Mouse (Mus musculus) limb, embryonic 14.5 days (tissue): ENCODE data around the gene Fam76b. TPM values are rescaled to one million over a fixed set of nuclear protein-coding genes. Genes with fewer than 3 reads are reported as not detected.

Experiments used
- ATAC-seq: fragments of 200-750 bp; cut with Nextera tagmentation; 2 replicates; pipeline ENCODE4 v1.8.0; 2017; ENCODE audit warnings: low read depth, moderate number of reproducible peaks, moderate TSS enrichment; ENCODE audit not compliant: low FRiP score
- DNase-seq: peaks from one replicate; pipeline ENCODE4 v3.0.0-alpha.2; 2015; ENCODE audit warnings: low spot score
- H3K27ac ChIP-seq: fragments of 300-500 bp; sonication (generic); replicated peaks from 2 replicates; pipeline ENCODE4 v1.5.1; 2014; ENCODE audit warnings: low read depth, mild to moderate bottlenecking, low read length, moderate library complexity, mixed read lengths
- H3K27me3 ChIP-seq: fragments of 300-500 bp; sonication (generic); 2 replicates; pipeline ENCODE4 v1.6.1; 2014; ENCODE audit warnings: low read length, mixed read lengths; ENCODE audit not compliant: control insufficient read depth, insufficient read depth
- H3K36me3 ChIP-seq: fragments of 300-500 bp; sonication (generic); 2 replicates; pipeline ENCODE4 v1.6.1; 2014; ENCODE audit warnings: mild to moderate bottlenecking, low read length, moderate library complexity, mixed read lengths; ENCODE audit not compliant: control insufficient read depth, insufficient read depth
- H3K4me1 ChIP-seq: fragments of 300-500 bp; sonication (generic); 2 replicates; pipeline ENCODE4 v1.6.1; 2014; ENCODE audit warnings: antibody characterized with exemption, low read length, mixed read lengths; ENCODE audit not compliant: control insufficient read depth, insufficient read depth
- H3K4me2 ChIP-seq: fragments of 300-500 bp; sonication (generic); replicated peaks from 2 replicates; pipeline ENCODE4 v1.6.1; 2014; ENCODE audit warnings: low read depth, mild to moderate bottlenecking, low read length, moderate library complexity; ENCODE audit not compliant: severe bottlenecking
- H3K4me3 ChIP-seq: fragments of 300-500 bp; sonication (generic); replicated peaks from 2 replicates; pipeline ENCODE4 v1.5.1; 2014; ENCODE audit warnings: low read length
- H3K9ac ChIP-seq: fragments of 300-500 bp; sonication (generic); 2 replicates; pipeline ENCODE4 v1.6.1; 2014; ENCODE audit warnings: mild to moderate bottlenecking, low read depth, low read length, moderate library complexity; ENCODE audit not compliant: severe bottlenecking
- H3K9me3 ChIP-seq: fragments of 300-500 bp; sonication (generic); 2 replicates; pipeline ENCODE4 v1.6.1; 2016; ENCODE audit warnings: low read length; ENCODE audit not compliant: control insufficient read depth
- POLR2A ChIP-seq: fragments of 200-500 bp; IDR thresholded peaks from 2 replicates; pipeline ENCODE4 v1.8.0; 2012; ENCODE audit warnings: inconsistent platforms, mild to moderate bottlenecking, moderate library complexity, borderline replicate concordance; ENCODE audit not compliant: insufficient read depth, insufficient read length; ENCODE audit errors: extremely low read depth
- WGBS: fragments of 180-500 bp; shearing (Covaris S2); extraction: QIAGEN DNeasy Blood & Tissue Kit; methylation state at CpG from one replicate; pipeline ENCODE4 v1.1.7; 2014; 5-methylcytosine and 5-hydroxymethylcytosine counted together
- polyA plus RNA-seq, 2 experiments: library from polyadenylated mRNA; depleted of rRNA in 1 of 2; stranded (reverse) in 1 of 2; unstranded in 1 of 2; fragments of >200 nt; fragmentation: Nextera tagmentation in 1 of 2; extraction: Ambion mirVana in 1 of 2; gene quantifications; 2 replicates each; pipeline versions ENCODE4 v1.2.1 to v1.2.3; 2012 to 2014

Gene Fam76b
- polyA plus RNA-seq, 2 experiments = 24.2 to 34.6 TPM

DNA sequence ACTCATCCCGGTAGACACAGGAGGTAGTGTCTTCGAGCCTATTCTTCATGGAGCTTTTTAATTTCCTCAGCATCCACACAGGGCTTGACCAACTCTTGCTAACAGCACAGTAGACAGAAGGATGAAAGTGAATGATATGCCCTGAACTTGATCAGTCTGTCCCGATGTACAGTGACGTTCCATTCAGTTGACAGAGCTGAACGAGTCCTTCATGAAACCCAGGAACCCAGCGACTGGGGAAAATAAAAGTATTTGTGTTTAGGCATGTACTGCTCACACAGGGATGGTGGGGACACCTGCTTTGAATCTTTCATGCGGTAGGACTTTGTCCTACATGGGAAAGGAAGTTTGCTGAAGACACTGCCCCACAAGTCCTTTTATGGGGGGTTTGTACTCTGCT is 67.4 kb downstream of the Fam76b start:
- H3K36me3 ChIP-seq = no peaks in the 10 kb centered on the region
- DNase-seq (no peak), ATAC-seq (no peak)
- no peaks in the 10 kb centered on the region for H3K27me3 ChIP-seq
- WGBS = 82% methylated on average over 7 of the region's 7 CpGs
- no peak for TF ChIP-seq POLR2A
- H3K4me2 ChIP-seq = no peak overlapping the region
- H3K4me3 ChIP-seq = no peak overlapping the region
- no peak overlapping the region for H3K27ac ChIP-seq
- peaks cover 4% of the 10 kb centered on the region; the same call in 1 of the 2 replicates for H3K9me3 ChIP-seq
- no peak overlapping the region for H3K9ac ChIP-seq
- 0 out of 2 replicates have a peak, but pooled peaks cover 4% of the 10 kb centered on the region for H3K4me1 ChIP-seq

DNA sequence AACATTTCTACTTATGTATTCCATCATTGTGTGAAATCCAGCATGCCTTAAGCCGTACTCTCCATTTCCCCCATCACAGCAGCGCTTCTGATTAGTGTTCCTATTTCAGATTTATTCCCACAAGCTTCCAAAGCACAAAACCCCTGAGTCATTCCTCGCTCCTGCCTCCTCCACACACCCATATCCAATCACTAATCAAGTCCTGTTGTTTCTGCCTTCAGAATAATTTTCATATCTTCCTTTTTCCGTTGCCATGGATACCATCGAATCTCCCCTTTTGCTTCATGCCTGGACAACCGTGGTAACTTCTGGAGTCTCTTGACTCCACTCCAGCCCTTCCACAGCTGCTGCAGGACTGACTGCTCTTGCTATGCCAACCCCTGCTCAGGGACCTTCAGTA is 68.5 kb downstream of the Fam76b start:
- ATAC-seq = no peak
- TF ChIP-seq POLR2A = no peak
- H3K4me2 ChIP-seq = no peak overlapping the region
- 70% methylated on average over 6 of the region's 6 CpGs for WGBS
- H3K27me3 ChIP-seq = no peaks in the 10 kb centered on the region
- 0 out of 2 replicates have a peak, but pooled peaks cover 4% of the 10 kb centered on the region for H3K4me1 ChIP-seq
- no peak for DNase-seq
- H3K4me3 ChIP-seq = no peak overlapping the region
- H3K9ac ChIP-seq = no peak overlapping the region
- H3K9me3 ChIP-seq = peaks cover 4% of the 10 kb centered on the region; the same call in 1 of the 2 replicates
- no peaks in the 10 kb centered on the region for H3K36me3 ChIP-seq
- no peak overlapping the region for H3K27ac ChIP-seq

DNA sequence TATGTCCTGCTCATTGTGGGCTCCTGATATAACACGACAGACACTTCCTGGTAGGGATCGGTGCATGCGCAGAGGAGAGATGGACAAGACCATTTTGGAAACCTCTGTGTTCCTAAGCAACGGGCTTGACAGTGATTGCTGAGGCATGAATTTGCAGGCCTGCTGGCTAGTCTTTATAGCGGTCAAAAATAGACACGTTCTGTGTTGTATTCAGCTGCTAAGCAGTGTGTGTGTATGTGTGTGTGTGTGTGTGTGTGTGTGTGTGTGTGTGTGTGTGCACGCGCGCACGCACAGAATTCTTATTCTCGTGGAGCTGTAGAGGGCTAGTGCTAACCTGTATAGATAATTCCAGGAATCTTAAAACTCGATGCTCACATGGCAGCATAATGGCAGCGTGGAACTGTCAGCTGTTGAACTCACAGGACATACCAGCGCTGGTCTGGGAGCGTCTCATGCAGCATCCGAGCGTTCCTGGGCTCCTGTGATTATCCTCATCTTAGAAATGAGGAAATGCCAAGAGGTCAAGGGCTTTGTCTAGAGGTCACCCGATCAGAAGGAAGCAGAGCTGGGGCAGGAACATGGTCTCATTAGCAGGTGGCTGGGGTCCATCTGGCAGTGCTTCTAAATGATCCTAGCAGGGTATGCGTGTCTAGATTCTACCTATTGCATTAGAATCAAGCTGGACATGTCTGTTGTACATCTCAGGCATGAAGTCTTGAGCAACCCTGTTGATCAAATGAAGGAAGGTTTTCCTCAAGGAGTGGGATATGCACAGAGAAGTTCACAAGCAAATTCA is 71.2 kb downstream of the Fam76b start:
- H3K4me2 ChIP-seq = no peak overlapping the region
- H3K9ac ChIP-seq = no peak overlapping the region
- H3K4me3 ChIP-seq = no peak overlapping the region
- H3K9me3 ChIP-seq = no peaks in the 10 kb centered on the region
- ATAC-seq = no peak
- no peak for TF ChIP-seq POLR2A
- no peaks in the 10 kb centered on the region for H3K36me3 ChIP-seq
- 76% methylated on average over 19 of the region's 19 CpGs for WGBS
- H3K4me1 ChIP-seq = no peaks in the 10 kb centered on the region
- DNase-seq = no peak
- H3K27me3 ChIP-seq = no peaks in the 10 kb centered on the region
- no peak overlapping the region for H3K27ac ChIP-seq

DNA sequence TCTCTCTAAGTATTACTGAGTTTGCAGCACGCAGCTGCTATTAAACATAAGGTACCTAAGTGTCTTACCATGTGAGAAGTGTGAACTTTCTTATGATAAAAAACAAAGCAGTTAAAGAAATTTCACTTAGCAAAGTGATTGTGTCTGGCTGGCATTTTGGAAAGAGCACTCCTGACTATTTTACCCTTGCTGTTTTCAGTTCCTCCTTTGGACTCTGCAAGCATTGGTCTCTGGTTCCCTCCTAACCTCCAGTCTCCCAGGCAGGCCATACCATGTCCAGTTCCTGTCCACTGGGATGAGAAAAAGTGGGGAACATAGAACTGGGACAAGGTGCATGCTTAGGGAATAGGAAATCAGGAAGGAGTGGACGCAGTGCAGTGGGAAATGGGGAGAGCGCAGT is 74.5 kb downstream of the Fam76b start:
- no peaks in the 10 kb centered on the region for H3K4me1 ChIP-seq
- no peak overlapping the region for H3K4me2 ChIP-seq
- no peak for TF ChIP-seq POLR2A
- WGBS = 97% methylated on average over 3 of the region's 3 CpGs
- no peaks in the 10 kb centered on the region for H3K9me3 ChIP-seq
- no peak overlapping the region for H3K9ac ChIP-seq
- H3K4me3 ChIP-seq = no peak overlapping the region
- DNase-seq = no peak
- ATAC-seq = no peak
- H3K36me3 ChIP-seq = no peaks in the 10 kb centered on the region
- no peak overlapping the region for H3K27ac ChIP-seq
- H3K27me3 ChIP-seq = no peaks in the 10 kb centered on the region

DNA sequence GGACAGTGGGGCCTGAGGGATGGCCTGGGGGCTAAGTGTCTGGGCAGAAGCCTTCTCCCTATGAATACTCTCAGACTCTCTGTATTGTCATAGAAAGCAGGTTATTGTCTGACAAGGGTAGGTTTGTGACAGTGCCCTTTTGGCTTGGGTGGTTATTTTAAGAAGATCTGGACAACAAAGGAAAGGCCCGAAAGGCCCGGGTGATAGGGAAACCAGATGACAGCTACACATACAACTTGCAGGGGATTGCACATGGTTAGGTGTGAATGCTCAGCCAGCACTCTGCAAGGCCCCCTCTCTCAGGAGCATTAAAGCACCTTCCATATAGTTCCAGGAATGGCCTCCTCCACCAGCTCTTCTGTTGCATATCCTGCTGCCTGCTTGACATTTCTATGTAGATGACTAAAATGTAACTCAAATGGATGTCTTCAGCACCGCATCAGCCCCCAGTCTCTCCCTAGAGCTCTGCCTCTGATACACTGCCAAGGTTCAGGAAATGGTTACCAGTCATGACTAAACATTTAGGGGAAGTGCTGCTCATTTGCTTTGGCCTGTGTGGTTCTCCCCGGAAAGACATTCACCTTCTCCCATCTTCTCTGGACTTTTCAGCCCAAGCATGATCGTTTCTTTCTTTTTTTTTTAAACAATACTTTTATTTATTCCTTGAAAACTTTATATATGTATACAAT is 76.7 kb downstream of the Fam76b start:
- Histone ChIP-seq H3K27ac (no peak overlapping the region), H3K9ac (no peak overlapping the region), H3K9me3 (no peaks in the 10 kb centered on the region), H3K4me1 (no peaks in the 10 kb centered on the region), H3K36me3 (no peaks in the 10 kb centered on the region), H3K4me2 (no peak overlapping the region), H3K4me3 (no peak overlapping the region), H3K27me3 (no peaks in the 10 kb centered on the region)
- no peak for TF ChIP-seq POLR2A
- WGBS = 88% methylated on average over 5 of the region's 5 CpGs
- DNase-seq (no peak), ATAC-seq (no peak)

Other genes starting within 250 kb of the Fam76b start
- 25.6 and 27.3 TPM in 2 replicates for gene Mtmr2, start 79.3 kb upstream of the Fam76b start, polyA plus RNA-seq (2012; rRNA removed)
- 74.0 and 77.4 TPM in 2 replicates for gene Mtmr2, start 79.3 kb upstream of the Fam76b start, polyA plus RNA-seq (2014; fragmentation: Nextera tagmentation; extraction: Ambion mirVana)
- gene Cep57, start 609 bp upstream of the Fam76b start, polyA plus RNA-seq (2012; rRNA removed) = 42.2 and 53.1 TPM in 2 replicates
- gene Cep57, start 609 bp upstream of the Fam76b start, polyA plus RNA-seq (2014; fragmentation: Nextera tagmentation; extraction: Ambion mirVana) = 46.9 and 54.7 TPM in 2 replicates